Mouse (Mus musculus) MEL (cell line): ENCODE data around the gene Rnasek. TPM values are rescaled to one million over a fixed set of nuclear protein-coding genes. Genes with fewer than 3 reads are reported as not detected.

Source experiments
- DNase-seq: peaks from one replicate; pipeline ENCODE4 v3.0.0; 2011; ENCODE audit warnings: low read depth, low spot score
- H3K27ac ChIP-seq: 2 replicates; pipeline ENCODE4 v1.5.1; 2012; ENCODE audit warnings: low read depth, mild to moderate bottlenecking, control low read depth, low read length, moderate library complexity; ENCODE audit not compliant: control insufficient read depth
- H3K27me3 ChIP-seq, 2 experiments: fragments of 150-350 bp in 1 of 2; sonication (generic) in 1 of 2; 2 replicates each; pipeline ENCODE4 v1.6.1; 2012; ENCODE audit warnings: low read length in 2 of 2, mild to moderate bottlenecking in 2 of 2, improper control_type of control experiment in 1 of 2, moderate library complexity in 1 of 2; ENCODE audit not compliant: insufficient read depth in 2 of 2, control insufficient read depth in 1 of 2
- H3K36me3 ChIP-seq, 2 experiments: 2 replicates each; pipeline ENCODE4 v1.6.1; 2012 to 2014; ENCODE audit warnings: low read length in 2 of 2, improper control_type of control experiment in 1 of 2, inconsistent platforms in 1 of 2, mild to moderate bottlenecking in 1 of 2; ENCODE audit not compliant: insufficient read depth in 2 of 2, control insufficient read depth in 1 of 2
- H3K4me1 ChIP-seq, 2 experiments: fragments of 150-350 bp in 1 of 2; sonication (generic) in 1 of 2; 2 replicates each; pipeline ENCODE4 v1.6.1; 2012; ENCODE audit warnings: low read length in 2 of 2, improper control_type of control experiment in 1 of 2, mild to moderate bottlenecking in 1 of 2; ENCODE audit not compliant: insufficient read depth in 2 of 2, control insufficient read depth in 1 of 2
- H3K4me3 ChIP-seq, 2 experiments: fragments of 150-350 bp in 1 of 2; sonication (generic) in 1 of 2; 2 replicates each; pipeline ENCODE4 v1.5.1; 2012; ENCODE audit warnings: low read depth in 2 of 2, low read length in 2 of 2, mild to moderate bottlenecking in 2 of 2, moderate library complexity in 2 of 2, control low read depth in 1 of 2, improper control_type of control experiment in 1 of 2; ENCODE audit not compliant: control insufficient read depth in 1 of 2, insufficient read depth in 1 of 2
- H3K79me2 ChIP-seq: 2 replicates; pipeline ENCODE4 v1.6.1; 2012; ENCODE audit warnings: mild to moderate bottlenecking, low read length, moderate library complexity; ENCODE audit not compliant: control insufficient read depth, poor library complexity, insufficient read depth
- H3K9ac ChIP-seq: 2 replicates; pipeline ENCODE4 v1.6.1; 2012; ENCODE audit warnings: low read depth, mild to moderate bottlenecking, control low read depth, low read length, moderate library complexity; ENCODE audit not compliant: control insufficient read depth, poor library complexity, severe bottlenecking
- H3K9me3 ChIP-seq: fragments of 150-350 bp; sonication (generic); replicated peaks from 2 replicates; pipeline ENCODE4 v1.6.1; 2012; ENCODE audit warnings: mild to moderate bottlenecking, low read length, improper control_type of control experiment, moderate library complexity; ENCODE audit not compliant: insufficient read depth
- BHLHE40 ChIP-seq: IDR thresholded peaks from 2 replicates; pipeline ENCODE4 v1.6.1; 2012; ENCODE audit warnings: low read depth, mild to moderate bottlenecking, inconsistent platforms, low read length, improper control_type of control experiment, borderline replicate concordance
- CHD1 ChIP-seq: IDR thresholded peaks from 2 replicates; pipeline ENCODE4 v1.6.1; 2012; ENCODE audit warnings: low read depth, mild to moderate bottlenecking, inconsistent platforms, low read length, improper control_type of control experiment
- CHD2 ChIP-seq: IDR thresholded peaks from 2 replicates; pipeline ENCODE4 v1.6.1; 2011; ENCODE audit warnings: low read length, improper control_type of control experiment
- E2F4 ChIP-seq: IDR thresholded peaks from 2 replicates; pipeline ENCODE4 v1.6.1; 2011; ENCODE audit warnings: low read depth, low read length, improper control_type of control experiment, borderline replicate concordance
- ELF1 ChIP-seq: IDR thresholded peaks from 2 replicates; pipeline ENCODE4 v1.6.1; 2014; ENCODE audit warnings: low read depth, mild to moderate bottlenecking, inconsistent platforms, low read length, improper control_type of control experiment, moderate library complexity
- EP300 ChIP-seq, 2 experiments: IDR thresholded peaks; 2 replicates each; pipeline ENCODE4 v1.6.1; 2011; ENCODE audit warnings: improper control_type of control experiment in 2 of 2, low read length in 2 of 2, low read depth in 1 of 2, mild to moderate bottlenecking in 1 of 2
- ETS1 ChIP-seq: IDR thresholded peaks from 2 replicates; pipeline ENCODE4 v1.6.1; 2012; ENCODE audit warnings: low read depth, mild to moderate bottlenecking, inconsistent platforms, low read length, improper control_type of control experiment, moderate library complexity
- GABPA ChIP-seq: IDR thresholded peaks from 2 replicates; pipeline ENCODE4 v1.6.1; 2012; ENCODE audit warnings: low read depth, mild to moderate bottlenecking, inconsistent platforms, low read length, improper control_type of control experiment, moderate library complexity
- HCFC1 ChIP-seq: IDR thresholded peaks from 2 replicates; pipeline ENCODE4 v1.6.1; 2012; ENCODE audit warnings: low read depth, mild to moderate bottlenecking, inconsistent platforms, low read length, improper control_type of control experiment, moderate library complexity
- KAT2A ChIP-seq: conservative IDR thresholded peaks from 2 replicates; pipeline ENCODE4 v1.6.1; 2012; ENCODE audit warnings: low read depth, low read length, improper control_type of control experiment, inconsistent platforms
- MAZ ChIP-seq: IDR thresholded peaks from 2 replicates; pipeline ENCODE4 v1.6.1; 2012; ENCODE audit warnings: low read depth, mild to moderate bottlenecking, inconsistent platforms, low read length, improper control_type of control experiment
- MXI1 ChIP-seq: IDR thresholded peaks from 2 replicates; pipeline ENCODE4 v1.6.1; 2011; ENCODE audit warnings: mild to moderate bottlenecking, low read depth, low read length, improper control_type of control experiment
- MYB ChIP-seq: IDR thresholded peaks from 2 replicates; pipeline ENCODE4 v1.6.1; 2011; ENCODE audit warnings: mild to moderate bottlenecking, low read depth, low read length, improper control_type of control experiment
- MYC ChIP-seq: IDR thresholded peaks from 2 replicates; pipeline ENCODE4 v1.6.1; 2011; ENCODE audit warnings: low read depth, mild to moderate bottlenecking, low read length, improper control_type of control experiment, moderate library complexity
- NELFE ChIP-seq: IDR thresholded peaks from 2 replicates; pipeline ENCODE4 v1.6.1; 2011; ENCODE audit warnings: low read depth, low read length, improper control_type of control experiment
- NRF1 ChIP-seq: IDR thresholded peaks from 2 replicates; pipeline ENCODE4 v1.6.1; 2014; ENCODE audit warnings: low read depth, mild to moderate bottlenecking, inconsistent platforms, low read length, improper control_type of control experiment, moderate library complexity; ENCODE audit not compliant: poor library complexity, insufficient read depth, severe bottlenecking
- POLR2A ChIP-seq, 2 experiments: IDR thresholded peaks; 2 replicates each; pipeline ENCODE4 v1.6.1; 2011 to 2012; ENCODE audit warnings: low read length in 2 of 2, mild to moderate bottlenecking in 2 of 2, control low read depth in 1 of 2, improper control_type of control experiment in 1 of 2, low read depth in 1 of 2, moderate library complexity in 1 of 2; ENCODE audit not compliant: control insufficient read depth in 1 of 2, insufficient read depth in 1 of 2, poor library complexity in 1 of 2
- POLR2AphosphoS2 ChIP-seq: IDR thresholded peaks from 2 replicates; pipeline ENCODE4 v1.6.1; 2011; ENCODE audit warnings: low read length, improper control_type of control experiment
- RAD21 ChIP-seq: IDR thresholded peaks from 2 replicates; pipeline ENCODE4 v1.6.1; 2011; ENCODE audit warnings: mild to moderate bottlenecking, low read depth, low read length, improper control_type of control experiment
- RCOR1 ChIP-seq: IDR thresholded peaks from 2 replicates; pipeline ENCODE4 v1.6.1; 2012; ENCODE audit warnings: low read depth, mild to moderate bottlenecking, inconsistent platforms, low read length, improper control_type of control experiment
- SMC3 ChIP-seq: IDR thresholded peaks from 2 replicates; pipeline ENCODE4 v1.6.1; 2011; ENCODE audit warnings: low read depth, low read length, improper control_type of control experiment
- TAL1 ChIP-seq: IDR thresholded peaks from 2 replicates; pipeline ENCODE4 v1.6.1; 2012; ENCODE audit warnings: mild to moderate bottlenecking, inconsistent platforms, low read length, moderate library complexity, mixed read lengths
- TBP ChIP-seq: IDR thresholded peaks from 2 replicates; pipeline ENCODE4 v1.8.0; 2011; ENCODE audit warnings: low read depth, low read length, improper control_type of control experiment
- UBTF ChIP-seq: IDR thresholded peaks from 2 replicates; pipeline ENCODE4 v1.6.1; 2012; ENCODE audit warnings: low read depth, mild to moderate bottlenecking, inconsistent platforms, low read length, improper control_type of control experiment, moderate library complexity, borderline replicate concordance; ENCODE audit not compliant: insufficient read depth
- USF1 ChIP-seq: IDR thresholded peaks from 2 replicates; pipeline ENCODE4 v1.6.1; 2014; ENCODE audit warnings: low read depth, mild to moderate bottlenecking, inconsistent platforms, low read length, improper control_type of control experiment, moderate library complexity
- ZC3H11A ChIP-seq: IDR thresholded peaks from 2 replicates; pipeline ENCODE4 v1.6.1; 2012; ENCODE audit warnings: low read depth, mild to moderate bottlenecking, inconsistent platforms, low read length, improper control_type of control experiment
- ZKSCAN1 ChIP-seq: IDR thresholded peaks from 2 replicates; pipeline ENCODE4 v1.6.1; 2012; ENCODE audit warnings: low read depth, mild to moderate bottlenecking, inconsistent platforms, low read length, improper control_type of control experiment, moderate library complexity
- ZNF384 ChIP-seq: IDR thresholded peaks from 2 replicates; pipeline ENCODE4 v1.6.1; 2012; ENCODE audit warnings: low read depth, mild to moderate bottlenecking, inconsistent platforms, low read length, improper control_type of control experiment
- polyA plus RNA-seq, 2 experiments: library from polyadenylated mRNA; stranded (reverse) in 1 of 2; unstranded in 1 of 2; fragments of >175 nt in 1 of 2; fragments of >200 nt in 1 of 2; gene quantifications; 2 replicates each; pipeline versions ENCODE4 v1.2.1 to v1.2.4; 2012; ENCODE audit warnings: low replicate concordance in 2 of 2, low read depth in 1 of 2; ENCODE audit not compliant: insufficient read length in 2 of 2, insufficient read depth in 1 of 2, missing spikeins in 1 of 2
- total RNA-seq: library from RNA; depleted of rRNA; stranded (reverse); fragments of 300-350 nt; gene quantifications from 2 replicates; pipeline ENCODE4 v1.2.3, GENCODE M21; 2012

Gene Rnasek
- total and polyA plus RNA-seq, 3 experiments, result 56.2 to 179 TPM; not detected in 1

DNA sequence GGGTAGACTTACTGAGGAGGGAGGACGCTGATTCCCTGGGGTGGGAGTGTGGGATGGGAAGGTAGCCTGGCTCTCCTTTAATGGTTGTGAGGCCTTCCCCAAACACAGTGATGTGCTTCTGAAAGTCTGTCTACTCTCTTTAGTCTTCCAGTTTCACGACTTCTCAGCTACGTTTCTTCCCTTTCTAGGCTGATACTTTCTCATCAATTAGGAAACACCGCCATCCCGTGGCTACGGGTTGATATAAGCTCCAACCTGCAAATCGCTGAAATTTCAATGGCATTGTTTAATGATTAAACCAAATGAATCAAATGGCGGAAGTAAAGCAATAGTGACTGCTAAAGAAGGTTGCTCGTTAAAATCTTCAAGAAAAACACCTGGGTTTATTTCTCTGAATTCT lies 26.7 kb downstream of the Rnasek start (continued):
- TF ChIP-seq ZNF384 (0 out of 2 replicates have a peak, but pooled peaks have one; percentile 8), TAL1 (no peak)

DNA sequence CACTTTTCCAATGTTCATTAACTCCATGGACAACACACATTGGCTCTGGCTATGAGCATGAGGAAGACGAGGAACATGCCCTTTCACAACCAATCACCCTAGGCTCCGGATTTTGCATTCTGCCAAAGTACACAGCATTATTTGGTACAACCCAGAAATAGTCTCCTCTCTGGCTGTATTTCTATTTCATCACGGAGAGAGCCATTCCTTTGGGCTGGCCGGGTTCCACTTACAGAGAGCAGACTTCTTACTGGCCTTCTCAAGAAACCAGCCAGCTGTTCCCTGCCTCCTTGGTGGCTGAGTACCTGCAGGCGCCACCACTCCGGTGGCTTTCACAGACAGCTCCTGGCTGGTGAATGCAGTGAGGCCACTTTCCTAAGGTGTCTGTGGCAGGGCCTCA lies 27.2 kb downstream of the Rnasek start, which contains the start of gene Slc16a11:
Slc16a11 (plus strand) TSS at position 330 of the 400 bp plus-strand sequence.
- no peak within 1 kb of the TSS for H3K27ac ChIP-seq
- H3K27me3 ChIP-seq, result no peaks in the 10 kb centered on the region; a peak in 1 of 4 replicates
- TF ChIP-seq ZKSCAN1 (no peak), ZNF384 (no peak), RAD21 (no peak), CHD2 (no peak), MXI1 (no peak), EP300 (IDR thresholded peaks at IDR 0.05; ENCODE audit: low read depth in 1 of 2, low read length in 2 of 2) (no peak), MAZ (no peak), POLR2A (IDR thresholded peaks at IDR 0.05; ENCODE audit: control insufficient read depth in 1 of 2, insufficient read depth in 1 of 2, low read depth in 1 of 2, low read length in 2 of 2, poor library complexity in 1 of 2) (no peak), MYC (no peak), HCFC1 (no peak), SMC3 (no peak), TAL1 (no peak), BHLHE40 (no peak), MYB (no peak), ELF1 (no peak), KAT2A (no peak), GABPA (no peak)
- TF ChIP-seq, all 39 proteins: peak for 0
- DNase-seq, result no peak
- Histone ChIP-seq H3K9ac (peak within 1 kb of the TSS; percentile 30), H3K36me3 (no peaks in the 10 kb centered on the region), H3K79me2 (no peaks in the 10 kb centered on the region), H3K4me3 (no peak within 1 kb of the TSS), H3K4me1 (peaks cover 0 to 5% of the 10 kb centered on the region in 2 experiments; a peak in 1 of 4 replicates), H3K9me3 (no peaks in the 10 kb centered on the region)

DNA sequence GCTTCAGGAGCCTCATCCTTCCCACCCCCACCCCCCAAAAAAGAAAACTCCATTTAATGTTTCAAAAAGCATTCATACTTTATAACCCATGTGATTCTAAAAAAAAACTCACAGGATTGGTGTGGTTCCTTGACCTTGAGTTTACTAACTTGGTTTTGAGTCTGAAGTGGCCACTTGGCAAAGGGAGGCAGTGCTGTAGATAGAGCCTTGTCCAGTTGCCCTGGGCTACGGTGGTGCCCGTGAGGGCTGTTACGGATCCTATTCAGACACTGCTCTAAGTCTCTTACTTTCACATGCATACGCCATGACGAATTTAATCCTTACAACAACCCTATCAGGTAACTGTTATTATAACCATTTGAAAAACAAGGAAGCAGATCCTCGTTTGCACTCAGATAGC lies 27.7 kb downstream of the Rnasek start:
- no peak for DNase-seq
- Histone ChIP-seq H3K27me3 (no peaks in the 10 kb centered on the region; a peak in 1 of 4 replicates), H3K36me3 (no peaks in the 10 kb centered on the region), H3K79me2 (no peaks in the 10 kb centered on the region), H3K9ac (no peak overlapping the region), H3K4me3 (no peak overlapping the region), H3K9me3 (no peaks in the 10 kb centered on the region), H3K4me1 (peaks cover 0 to 5% of the 10 kb centered on the region in 2 experiments; a peak in 1 of 4 replicates), H3K27ac (no peak overlapping the region)
- TF ChIP-seq CHD1, result no peak
- TF ChIP-seq USF1, result no peak
- TF ChIP-seq EP300 (IDR thresholded peaks at IDR 0.05; ENCODE audit: low read depth in 1 of 2, low read length in 2 of 2), result no peak
- no peak for TF ChIP-seq ZC3H11A
- no peak for TF ChIP-seq E2F4
- no peak for TF ChIP-seq ETS1
- TF ChIP-seq SMC3, result no peak
- TF ChIP-seq RCOR1, result no peak
- TF ChIP-seq UBTF, result no peak
- TF ChIP-seq TAL1, result no peak
- no peak for TF ChIP-seq TBP
- TF ChIP-seq MXI1, result no peak
- no peak for TF ChIP-seq ZNF384
- TF ChIP-seq HCFC1, result no peak
- no peak for TF ChIP-seq POLR2A (IDR thresholded peaks at IDR 0.05; ENCODE audit: control insufficient read depth in 1 of 2, insufficient read depth in 1 of 2, low read depth in 1 of 2, low read length in 2 of 2, poor library complexity in 1 of 2)
- TF ChIP-seq GABPA, result no peak
- TF ChIP-seq POLR2AphosphoS2, result no peak
- no peak for TF ChIP-seq NRF1
- TF ChIP-seq NELFE, result no peak
